Comparison of ENCODE assay signal across 8 mouse cellular contexts in genomic region chr2:80669868-80670666, GRCm38 (mm10). TPM values are rescaled to one million over a fixed set of nuclear protein-coding genes. Genes with fewer than 3 reads are reported as not detected.
DNase-seq lines count a peak whose midpoint lies in the region; ATAC-seq and TF ChIP-seq lines count a peak whose summit lies in the region.
"Had no signal": no experiment of that assay in that cellular context is flagged by ENCODE, and none has a peak within 500 bp of the region (broad histone marks: within the 10 kb centered on the region; RNA-seq: fewer than 3 reads in every experiment).

No protein-coding gene starts in this region.

- no peaks in the 10 kb centered on the region for H3K27me3 ChIP-seq in kidney, embryonic 15.5 days
- H3K27me3 ChIP-seq in G1E (ENCODE audit: insufficient read depth, low read length) = no peaks in the 10 kb centered on the region; the same call in 1 of the 2 replicates
- H3K27me3 ChIP-seq: neural tube, embryonic 13.5 days had no signal

- H3K4me3 ChIP-seq in kidney, embryonic 15.5 days (replicated peaks) = no peak overlapping the region
- H3K4me3 ChIP-seq in G1E (ENCODE audit: low read depth, low read length) = no peak overlapping the region
- H3K4me3 ChIP-seq: neural tube, embryonic 13.5 days had no signal

- TF ChIP-seq CTCF in G1E (IDR thresholded peaks at IDR 0.05; ENCODE audit: low read depth, low read length) = no peak

- no peak overlapping the region for H3K9ac ChIP-seq in kidney, embryonic 15.5 days
- H3K9ac ChIP-seq: neural tube, embryonic 13.5 days had no signal

- no peak for ATAC-seq in kidney, embryonic 15.5 days (replicated peaks; ENCODE audit: low FRiP score)
- ATAC-seq in G1E (ENCODE audit: extremely low read depth, insufficient number of reproducible peaks, low FRiP score, poor library complexity, severe bottlenecking) = 0 out of 2 replicates have a peak, but pooled peaks have one; percentile 19

- no peaks in the 10 kb centered on the region for H3K9me3 ChIP-seq in kidney, embryonic 15.5 days (replicated peaks)
- no peaks in the 10 kb centered on the region for H3K9me3 ChIP-seq in G1E (replicated peaks)
- H3K9me3 ChIP-seq: neural tube, embryonic 13.5 days had no signal

- H3K36me3 ChIP-seq in kidney, embryonic 15.5 days = peaks cover 16% of the 10 kb centered on the region
- peaks cover 29% of the 10 kb centered on the region for H3K36me3 ChIP-seq in G1E (replicated peaks)

- no peak overlapping the region for H3K27ac ChIP-seq in kidney, embryonic 15.5 days
- H3K27ac ChIP-seq: neural tube, embryonic 13.5 days had no signal

- no peaks in the 10 kb centered on the region for H3K4me1 ChIP-seq in kidney, embryonic 15.5 days
- no peaks in the 10 kb centered on the region for H3K4me1 ChIP-seq in G1E (ENCODE audit: insufficient read depth, low read depth, low read length)
- H3K4me1 ChIP-seq: neural tube, embryonic 13.5 days had no signal

- no peak overlapping the region for H3K4me2 ChIP-seq in kidney, embryonic 15.5 days
- H3K4me2 ChIP-seq: neural tube, embryonic 13.5 days had no signal

- DNase-seq in kidney, adult 9 months = peak; percentile 31
- DNase-seq in CD4-positive helper T cell, adult 2 months (ENCODE audit: low read depth, low spot score) = peak; percentile 11
- DNase-seq in G1E (ENCODE audit: low spot score) = no peak
- DNase-seq in kidney, postnatal 36 days = peak; percentile 14 to 55
- no peak for DNase-seq in spleen, postnatal 4 days (ENCODE audit: low spot score in 2 of 2)
- no peak for DNase-seq in T-cell, adult 2 months (ENCODE audit: low spot score)

- 76% methylated on average over 11 of the region's 11 CpGs for WGBS in kidney, embryonic 15.5 days

RNA-seq across cellular contexts. Expression of gene Nup35, which starts 53.0 kb away (rescaled TPM):
- 50.6 and 52.1 TPM in 2 replicates for polyA plus RNA-seq in kidney, embryonic 15.5 days (2015; fragmentation: Nextera tagmentation; extraction: Ambion mirVana)
- total RNA-seq in G1E (2014; fragmentation: Nextera tagmentation) = 65.8 and 73.1 TPM in 2 replicates
- 85.6 and 87.8 TPM in 2 replicates for total RNA-seq in G1E (2017)
- polyA plus RNA-seq in G1E (2012) = 1.2 and 2.2 TPM in 2 replicates

RNA-seq across cellular contexts. Expression of gene Dusp19, which starts 53.2 kb away (rescaled TPM):
- polyA plus RNA-seq in kidney, embryonic 15.5 days (2015; fragmentation: Nextera tagmentation; extraction: Ambion mirVana) = 14.7 and 18.6 TPM in 2 replicates
- total RNA-seq in G1E (2014; fragmentation: Nextera tagmentation) = 27.0 and 30.1 TPM in 2 replicates
- total RNA-seq in G1E (2017) = 19.3 and 21.8 TPM in 2 replicates
- polyA plus RNA-seq in G1E (2012) = 0.46 and 1.1 TPM in 2 replicates

Comparison
In these comparisons a context has a peak if more than half of its experiments do, and no peak if none do; other contexts are left out.
1. DNase-seq: peak in kidney, adult 9 months (single experiment), CD4-positive helper T cell, adult 2 months (single experiment) and kidney, postnatal 36 days (2 of 2); none in G1E (single experiment), spleen, postnatal 4 days (0 of 2) and T-cell, adult 2 months (single experiment).
2. RNA of gene Nup35, which starts 53.0 kb away (polyA plus RNA-seq): 50.6 to 52.1 TPM in kidney, embryonic 15.5 days; 1.2 to 2.2 TPM in G1E; every median in the first group is over 10 times any median in the second.